Mouse (Mus musculus) MEL (cell line): ENCODE measurements around the gene Zfp90.

ENCODE experiments used
- BHLHE40 ChIP-seq: IDR thresholded peaks from 2 replicates; pipeline ENCODE4 v1.6.1; 2012; ENCODE audit warnings: low read depth, mild to moderate bottlenecking, inconsistent platforms, low read length, improper control_type of control experiment, borderline replicate concordance
- CTCF ChIP-seq, 3 experiments: IDR thresholded peaks in 2 of 3; conservative IDR thresholded peaks in 1 of 3; 2 replicates each; pipeline ENCODE4 v1.5.1; 2011 to 2012; ENCODE audit warnings: low read length in 3 of 3, low read depth in 2 of 3, mild to moderate bottlenecking in 2 of 3, improper control_type of control experiment in 1 of 3, inconsistent platforms in 1 of 3, mixed read lengths in 1 of 3, moderate library complexity in 1 of 3; ENCODE audit not compliant: control insufficient read depth in 1 of 3, insufficient read depth in 1 of 3, poor library complexity in 1 of 3, severe bottlenecking in 1 of 3
- EP300 ChIP-seq, 2 experiments: IDR thresholded peaks; 2 replicates each; pipeline ENCODE4 v1.6.1; 2011; ENCODE audit warnings: improper control_type of control experiment in 2 of 2, low read length in 2 of 2, low read depth in 1 of 2, mild to moderate bottlenecking in 1 of 2
- GATA1 ChIP-seq: IDR thresholded peaks from 2 replicates; pipeline ENCODE4 v1.6.1; 2011; ENCODE audit warnings: low read depth, low read length, improper control_type of control experiment
- KAT2A ChIP-seq: conservative IDR thresholded peaks from 2 replicates; pipeline ENCODE4 v1.6.1; 2012; ENCODE audit warnings: low read depth, low read length, improper control_type of control experiment, inconsistent platforms
- MAX ChIP-seq: IDR thresholded peaks from 2 replicates; pipeline ENCODE4 v1.6.1; 2011; ENCODE audit warnings: low read length, improper control_type of control experiment
- MXI1 ChIP-seq: IDR thresholded peaks from 2 replicates; pipeline ENCODE4 v1.6.1; 2011; ENCODE audit warnings: mild to moderate bottlenecking, low read depth, low read length, improper control_type of control experiment
- POLR2A ChIP-seq, 2 experiments: IDR thresholded peaks; 2 replicates each; pipeline ENCODE4 v1.6.1; 2011 to 2012; ENCODE audit warnings: low read length in 2 of 2, mild to moderate bottlenecking in 2 of 2, control low read depth in 1 of 2, improper control_type of control experiment in 1 of 2, low read depth in 1 of 2, moderate library complexity in 1 of 2; ENCODE audit not compliant: control insufficient read depth in 1 of 2, insufficient read depth in 1 of 2, poor library complexity in 1 of 2
- RAD21 ChIP-seq: IDR thresholded peaks from 2 replicates; pipeline ENCODE4 v1.6.1; 2011; ENCODE audit warnings: mild to moderate bottlenecking, low read depth, low read length, improper control_type of control experiment
- SMC3 ChIP-seq: IDR thresholded peaks from 2 replicates; pipeline ENCODE4 v1.6.1; 2011; ENCODE audit warnings: low read depth, low read length, improper control_type of control experiment
- USF1 ChIP-seq: IDR thresholded peaks from 2 replicates; pipeline ENCODE4 v1.6.1; 2014; ENCODE audit warnings: low read depth, mild to moderate bottlenecking, inconsistent platforms, low read length, improper control_type of control experiment, moderate library complexity
- USF2 ChIP-seq, 2 experiments: IDR thresholded peaks; 2 replicates each; pipeline ENCODE4 v1.6.1; 2011 to 2012; ENCODE audit warnings: improper control_type of control experiment in 2 of 2, low read length in 2 of 2, borderline replicate concordance in 1 of 2, inconsistent platforms in 1 of 2, low read depth in 1 of 2, mild to moderate bottlenecking in 1 of 2; ENCODE audit not compliant: insufficient read depth in 1 of 2
- ZC3H11A ChIP-seq: IDR thresholded peaks from 2 replicates; pipeline ENCODE4 v1.6.1; 2012; ENCODE audit warnings: low read depth, mild to moderate bottlenecking, inconsistent platforms, low read length, improper control_type of control experiment
- ZNF384 ChIP-seq: IDR thresholded peaks from 2 replicates; pipeline ENCODE4 v1.6.1; 2012; ENCODE audit warnings: low read depth, mild to moderate bottlenecking, inconsistent platforms, low read length, improper control_type of control experiment

- TF ChIP-seq POLR2A (IDR thresholded peaks at IDR 0.05; ENCODE audit: control insufficient read depth in 1 of 2, insufficient read depth in 1 of 2, low read depth in 1 of 2, low read length in 2 of 2, poor library complexity in 1 of 2) (no peak), CTCF (IDR thresholded peaks at IDR 0.05 in 2 of 3, conservative IDR thresholded peaks at IDR 0.05 in 1 of 3; ENCODE audit: control insufficient read depth in 1 of 3, insufficient read depth in 1 of 3, low read depth in 2 of 3, low read length in 3 of 3, poor library complexity in 1 of 3, severe bottlenecking in 1 of 3) (no peak), USF2 (IDR thresholded peaks at IDR 0.05; ENCODE audit: borderline replicate concordance in 1 of 2, insufficient read depth in 1 of 2, low read depth in 1 of 2, low read length in 2 of 2) (no peak), MAX (no peak), GATA1 (no peak), RAD21 (no peak), USF1 (no peak), EP300 (IDR thresholded peaks at IDR 0.05; ENCODE audit: low read depth in 1 of 2, low read length in 2 of 2) (no peak), BHLHE40 (no peak), ZNF384 (no peak), MXI1 (no peak), KAT2A (no peak), ZC3H11A (no peak), SMC3 (no peak)
Measured at GRCm38 (mm10) chr8:106451301-106452085, 36.4 kb downstream of the Zfp90 start.
